Mouse (Mus musculus): ENCODE measurements around the gene Defb43. TPM values are rescaled to one million over a fixed set of nuclear protein-coding genes. Genes with fewer than 3 reads are reported as not detected.

Gene Defb43
- polyA plus RNA-seq, 1 experiment from 2014 or later = not detected

Other genes starting within 250 kb of the Defb43 start
- 12.2 and 13.3 TPM in 2 replicates for gene Wdfy2, start 174.1 kb upstream of the Defb43 start, polyA plus RNA-seq (2014; fragmentation: Nextera tagmentation; extraction: Ambion mirVana)
- not detected in 2 replicates for gene Defb48, start 27.3 kb upstream of the Defb43 start, polyA plus RNA-seq (2014; fragmentation: Nextera tagmentation; extraction: Ambion mirVana)
- gene Defb47, start 13.7 kb upstream of the Defb43 start, polyA plus RNA-seq (2014; fragmentation: Nextera tagmentation; extraction: Ambion mirVana) = not detected in 2 replicates
- not detected in 2 replicates for gene Defb42, start 35.2 kb downstream of the Defb43 start, polyA plus RNA-seq (2014; fragmentation: Nextera tagmentation; extraction: Ambion mirVana)
- not detected in 2 replicates for gene Defb30, start 38.2 kb downstream of the Defb43 start, polyA plus RNA-seq (2014; fragmentation: Nextera tagmentation; extraction: Ambion mirVana)

All from embryonic facial prominence, embryonic 11.5 days (tissue).